Mouse (Mus musculus) embryonic facial prominence, embryonic 14.5 days (tissue): ENCODE measurements around the gene Daam2. TPM values are rescaled to one million over a fixed set of nuclear protein-coding genes. Genes with fewer than 3 reads are reported as not detected.

Experiments used
- ATAC-seq: fragments of 200-750 bp; cut with Nextera tagmentation; 2 replicates; pipeline ENCODE4 v1.8.0; 2017; ENCODE audit warnings: low read depth, moderate number of reproducible peaks, moderate TSS enrichment
- DNase-seq: peaks from one replicate; pipeline ENCODE4 v3.0.0-alpha.2; 2015; ENCODE audit warnings: low spot score
- H3K27ac ChIP-seq: fragments of 300-500 bp; sonication (generic); replicated peaks from 2 replicates; pipeline ENCODE4 v1.5.1; 2014; ENCODE audit warnings: low read depth, mild to moderate bottlenecking, low read length, moderate library complexity
- H3K27me3 ChIP-seq: fragments of 300-500 bp; sonication (generic); replicated peaks from 2 replicates; pipeline ENCODE4 v1.6.1; 2014; ENCODE audit warnings: low read length; ENCODE audit not compliant: control insufficient read depth, insufficient read depth
- H3K36me3 ChIP-seq: fragments of 300-500 bp; sonication (generic); 2 replicates; pipeline ENCODE4 v1.6.1; 2014; ENCODE audit warnings: low read length, mixed read lengths; ENCODE audit not compliant: control insufficient read depth, insufficient read depth
- H3K4me1 ChIP-seq: fragments of 300-500 bp; sonication (generic); 2 replicates; pipeline ENCODE4 v1.6.1; 2014; ENCODE audit warnings: antibody characterized with exemption, low read length; ENCODE audit not compliant: control insufficient read depth, insufficient read depth
- H3K4me2 ChIP-seq: fragments of 300-500 bp; sonication (generic); 2 replicates; pipeline ENCODE4 v1.6.1; 2014; ENCODE audit warnings: low read depth, mild to moderate bottlenecking, low read length, moderate library complexity, mixed read lengths
- H3K4me3 ChIP-seq: fragments of 300-500 bp; sonication (generic); 2 replicates; pipeline ENCODE4 v1.5.1; 2014; ENCODE audit warnings: low read depth, mild to moderate bottlenecking, low read length
- H3K9ac ChIP-seq: fragments of 300-500 bp; sonication (generic); 2 replicates; pipeline ENCODE4 v1.6.1; 2014; ENCODE audit warnings: low read depth, mild to moderate bottlenecking, low read length, moderate library complexity, mixed read lengths
- H3K9me3 ChIP-seq: fragments of 300-500 bp; sonication (generic); 2 replicates; pipeline ENCODE4 v1.6.1; 2016; ENCODE audit warnings: low read length; ENCODE audit not compliant: control insufficient read depth
- WGBS: fragments of 180-500 bp; shearing (Covaris S2); extraction: QIAGEN DNeasy Blood & Tissue Kit; methylation state at CpG from one replicate; pipeline ENCODE4 v1.1.7; 2014; 5-methylcytosine and 5-hydroxymethylcytosine counted together
- polyA plus RNA-seq: library from polyadenylated mRNA; unstranded; fragments of >200 nt; fragmentation: Nextera tagmentation; extraction: Ambion mirVana; gene quantifications from 2 replicates; pipeline ENCODE4 v1.2.1, GENCODE M21; 2014

Gene Daam2
- polyA plus RNA-seq, 1 experiment from 2014 or later, result 8.0 TPM

GRCm38 (mm10) chr17:49528503-49529205 lies 35.5 kb downstream of the Daam2 start:
- Histone ChIP-seq H3K4me1 (no peaks in the 10 kb centered on the region), H3K9ac (no peak overlapping the region), H3K9me3 (no peaks in the 10 kb centered on the region), H3K36me3 (peaks cover 19% of the 10 kb centered on the region; the same call in 1 of the 2 replicates), H3K4me2 (no peak overlapping the region), H3K27me3 (no peaks in the 10 kb centered on the region), H3K27ac (no peak overlapping the region), H3K4me3 (no peak overlapping the region)
- 64% methylated on average over 7 of the region's 7 CpGs for WGBS
- ATAC-seq (no peak), DNase-seq (no peak)

- Histone ChIP-seq H3K9me3 (no peaks in the 10 kb centered on the region), H3K36me3 (0 out of 2 replicates have a peak, but pooled peaks cover 15% of the 10 kb centered on the region), H3K9ac (no peak overlapping the region), H3K27ac (no peak overlapping the region), H3K4me2 (no peak overlapping the region), H3K4me3 (no peak overlapping the region), H3K27me3 (no peaks in the 10 kb centered on the region), H3K4me1 (no peaks in the 10 kb centered on the region)
- ATAC-seq (no peak), DNase-seq (no peak)
- 87% methylated on average over 4 of the region's 4 CpGs for WGBS
Observed at GRCm38 (mm10) chr17:49528033-49528432, 36.1 kb downstream of the Daam2 start.

GRCm38 (mm10) chr17:49526566-49526965 lies 37.6 kb downstream of the Daam2 start:
- 0 out of 2 replicates have a peak, but pooled peaks cover 5% of the 10 kb centered on the region for H3K4me1 ChIP-seq
- ATAC-seq, result no peak
- 82% methylated on average over 5 of the region's 5 CpGs for WGBS

GRCm38 (mm10) chr17:49525911-49526310 lies 38.2 kb downstream of the Daam2 start:
- 0 out of 2 replicates have a peak, but pooled peaks cover 5% of the 10 kb centered on the region for H3K4me1 ChIP-seq
- 87% methylated on average over 4 of the region's 4 CpGs for WGBS
- ATAC-seq, result no peak

More at GRCm38 (mm10) chr17:49526566-49526965, 37.6 kb downstream of the Daam2 start:
- no peak for DNase-seq
- Histone ChIP-seq H3K9me3 (no peaks in the 10 kb centered on the region), H3K4me3 (no peak overlapping the region), H3K4me2 (no peak overlapping the region), H3K27ac (no peak overlapping the region), H3K36me3 (0 out of 2 replicates have a peak, but pooled peaks cover 6% of the 10 kb centered on the region), H3K9ac (no peak overlapping the region), H3K27me3 (no peaks in the 10 kb centered on the region)

GRCm38 (mm10) chr17:49524584-49524983 lies 39.6 kb downstream of the Daam2 start:
- Histone ChIP-seq H3K9me3 (no peaks in the 10 kb centered on the region), H3K27ac (no peak overlapping the region), H3K36me3 (no peaks in the 10 kb centered on the region), H3K4me1 (0 out of 2 replicates have a peak, but pooled peaks cover 5% of the 10 kb centered on the region), H3K4me3 (no peak overlapping the region), H3K27me3 (no peaks in the 10 kb centered on the region), H3K4me2 (no peak overlapping the region), H3K9ac (no peak overlapping the region)
- no peak for DNase-seq
- 18% methylated on average over 2 of the region's 2 CpGs for WGBS
- ATAC-seq, result no peak

More at GRCm38 (mm10) chr17:49525911-49526310, 38.2 kb downstream of the Daam2 start:
- no peak for DNase-seq
- no peaks in the 10 kb centered on the region for H3K27me3 ChIP-seq
- 0 out of 2 replicates have a peak, but pooled peaks cover 5% of the 10 kb centered on the region for H3K36me3 ChIP-seq
- no peaks in the 10 kb centered on the region for H3K9me3 ChIP-seq
- H3K9ac ChIP-seq, result no peak overlapping the region
- no peak overlapping the region for H3K4me3 ChIP-seq
- no peak overlapping the region for H3K27ac ChIP-seq
- H3K4me2 ChIP-seq, result no peak overlapping the region

- Histone ChIP-seq H3K4me2 (no peak overlapping the region), H3K36me3 (no peaks in the 10 kb centered on the region), H3K4me3 (no peak overlapping the region), H3K9ac (no peak overlapping the region), H3K27ac (no peak overlapping the region), H3K9me3 (no peaks in the 10 kb centered on the region), H3K4me1 (0 out of 2 replicates have a peak, but pooled peaks cover 5% of the 10 kb centered on the region), H3K27me3 (no peaks in the 10 kb centered on the region)
- no peak for ATAC-seq
- DNase-seq, result no peak
- WGBS, result 41% methylated on average over 2 of the region's 2 CpGs
Observed at GRCm38 (mm10) chr17:49522435-49522834, 41.7 kb downstream of the Daam2 start.

- H3K27ac ChIP-seq, result no peak overlapping the region
- H3K9me3 ChIP-seq, result no peaks in the 10 kb centered on the region
- WGBS, result 41% methylated on average over 7 of the region's 7 CpGs
- H3K4me3 ChIP-seq, result no peak overlapping the region
- H3K9ac ChIP-seq, result no peak overlapping the region
- H3K4me1 ChIP-seq, result 0 out of 2 replicates have a peak, but pooled peaks cover 5% of the 10 kb centered on the region
- ATAC-seq, result no peak
- H3K36me3 ChIP-seq, result no peaks in the 10 kb centered on the region
- no peak overlapping the region for H3K4me2 ChIP-seq
- no peaks in the 10 kb centered on the region for H3K27me3 ChIP-seq
- no peak for DNase-seq
Observed at GRCm38 (mm10) chr17:49522002-49522401, 42.1 kb downstream of the Daam2 start.

GRCm38 (mm10) chr17:49520674-49521073 lies 43.5 kb downstream of the Daam2 start:
- DNase-seq (no peak), ATAC-seq (no peak)
- no peaks in the 10 kb centered on the region for H3K9me3 ChIP-seq
- 73% methylated on average over 6 of the region's 6 CpGs for WGBS
- no peaks in the 10 kb centered on the region for H3K27me3 ChIP-seq
- H3K27ac ChIP-seq, result no peak overlapping the region
- H3K36me3 ChIP-seq, result no peaks in the 10 kb centered on the region
- no peak overlapping the region for H3K9ac ChIP-seq
- H3K4me1 ChIP-seq, result 0 out of 2 replicates have a peak, but pooled peaks cover 5% of the 10 kb centered on the region
- H3K4me3 ChIP-seq, result no peak overlapping the region
- H3K4me2 ChIP-seq, result no peak overlapping the region
